Mouse (Mus musculus): ENCODE measurements at regions not wholly inside any gene's neighbourhood (a gene's known extent, or its start where the extent isn't known, plus 50 kb on each side); places are given as distances from the start of the nearest gene placed in this dataset.

Small RNA genes lying in the stretch of these regions (microRNA-seq; reads per million reads assigned to microRNA genes)
- gene Gm24587 (ENCODE audit: borderline number of aligned reads in 2 of 2) (0 reads per million in 2 experiments), gene Mir3966 (ENCODE audit: borderline number of aligned reads in 2 of 2) (0 reads per million in 2 experiments)

All from adrenal gland, adult 18-20 months (tissue).